Mouse (Mus musculus): ENCODE results near the gene Camk2n2.

Gene Camk2n2

GRCm38 (mm10) chr16:20610501-20611356, 10.4 kb downstream of the Camk2n2 start:
- DNase-seq (ENCODE audit: low read depth) = peak; percentile 83

- DNase-seq (ENCODE audit: low read depth) = no peak
Observed at GRCm38 (mm10) chr16:20604705-20605104, 16.4 kb downstream of the Camk2n2 start.

GRCm38 (mm10) chr16:20600511-20600910, 20.6 kb downstream of the Camk2n2 start:
- DNase-seq (ENCODE audit: low read depth) = no peak

- no peak for DNase-seq (ENCODE audit: low read depth)
Observed at GRCm38 (mm10) chr16:20596687-20597441, 24.2 kb downstream of the Camk2n2 start.

GRCm38 (mm10) chr16:20595737-20596136, 25.4 kb downstream of the Camk2n2 start:
- DNase-seq (ENCODE audit: low read depth) = no peak

- DNase-seq (ENCODE audit: low read depth) = peak; percentile 65
Observed at GRCm38 (mm10) chr16:20595060-20595673, 25.9 kb downstream of the Camk2n2 start.

- DNase-seq (ENCODE audit: low read depth) = no peak
Observed at GRCm38 (mm10) chr16:20591076-20591705, 29.9 kb downstream of the Camk2n2 start.

GRCm38 (mm10) chr16:20590680-20591038, 30.4 kb downstream of the Camk2n2 start:
- DNase-seq (ENCODE audit: low read depth) = no peak

- no peak for DNase-seq (ENCODE audit: low read depth)
Observed at GRCm38 (mm10) chr16:20589939-20590679, 31.0 kb downstream of the Camk2n2 start.

GRCm38 (mm10) chr16:20589366-20589938, 31.6 kb downstream of the Camk2n2 start, which contains the start of gene Vwa5b2:
TSS of gene Vwa5b2 (plus strand) at chr16:20589471.
- DNase-seq (ENCODE audit: low read depth) = no peak
